Mouse (Mus musculus) neural tube, embryonic 13.5 days (tissue): ENCODE results near the gene Kif2c. TPM values are rescaled to one million over a fixed set of nuclear protein-coding genes. Genes with fewer than 3 reads are reported as not detected.
A peak's percentile ranks its signal among the peaks of the same experiment; 100 is the strongest.
"Not testable (repeated sequence)": the region's sequence is repeated elsewhere in the genome, so short reads cannot be mapped to it uniquely, and the experiment has no call there.

ENCODE experiments used
- ATAC-seq: fragments of 200-750 bp; cut with Nextera tagmentation; 2 replicates; pipeline ENCODE4 v1.8.0; 2017; ENCODE audit warnings: low read depth, mild to moderate bottlenecking, moderate TSS enrichment, moderate library complexity
- H3K27ac ChIP-seq: fragments of 300-500 bp; sonication (generic); replicated peaks from 2 replicates; pipeline ENCODE4 v1.5.1; 2015; ENCODE audit warnings: moderate library complexity, mild to moderate bottlenecking, inconsistent platforms
- H3K27me3 ChIP-seq: fragments of 300-500 bp; sonication (generic); 2 replicates; pipeline ENCODE4 v1.6.1; 2015; ENCODE audit warnings: mild to moderate bottlenecking, inconsistent platforms
- H3K36me3 ChIP-seq: fragments of 300-500 bp; sonication (generic); 2 replicates; pipeline ENCODE4 v1.6.1; 2015; ENCODE audit warnings: mild to moderate bottlenecking, inconsistent platforms
- H3K4me1 ChIP-seq: fragments of 300-500 bp; sonication (generic); replicated peaks from 2 replicates; pipeline ENCODE4 v1.6.1; 2015; ENCODE audit warnings: inconsistent platforms
- H3K4me2 ChIP-seq: fragments of 300-500 bp; sonication (generic); 2 replicates; pipeline ENCODE4 v1.6.1; 2015; ENCODE audit warnings: inconsistent platforms, mild to moderate bottlenecking, moderate library complexity
- H3K4me3 ChIP-seq: fragments of 300-500 bp; sonication (generic); 2 replicates; pipeline ENCODE4 v1.5.1; 2015; ENCODE audit warnings: mild to moderate bottlenecking, inconsistent platforms
- H3K9ac ChIP-seq: fragments of 300-500 bp; sonication (generic); 2 replicates; pipeline ENCODE4 v1.6.1; 2015; ENCODE audit warnings: moderate library complexity, mild to moderate bottlenecking, inconsistent platforms
- H3K9me3 ChIP-seq: fragments of 300-500 bp; sonication (generic); 2 replicates; pipeline ENCODE4 v1.6.1; 2016; ENCODE audit warnings: inconsistent platforms
- WGBS: fragments of 180-500 bp; shearing (Covaris S2); methylation state at CpG from one replicate; pipeline ENCODE4 v1.1.7; 2015; 5-methylcytosine and 5-hydroxymethylcytosine counted together
- polyA plus RNA-seq: library from polyadenylated mRNA; unstranded; fragments of >200 nt; fragmentation: Nextera tagmentation; extraction: Ambion mirVana; gene quantifications from 2 replicates; pipeline ENCODE4 v1.2.1, GENCODE M21; 2015

Kif2c gene
- polyA plus RNA-seq, 1 experiment from 2014 or later: 11.8 TPM

- no peaks in the 10 kb centered on the region for H3K27me3 ChIP-seq
- no peak for ATAC-seq
Observed at GRCm38 (mm10) chr4:117210147-117211074, 28.0 kb upstream of the Kif2c start.

DNA sequence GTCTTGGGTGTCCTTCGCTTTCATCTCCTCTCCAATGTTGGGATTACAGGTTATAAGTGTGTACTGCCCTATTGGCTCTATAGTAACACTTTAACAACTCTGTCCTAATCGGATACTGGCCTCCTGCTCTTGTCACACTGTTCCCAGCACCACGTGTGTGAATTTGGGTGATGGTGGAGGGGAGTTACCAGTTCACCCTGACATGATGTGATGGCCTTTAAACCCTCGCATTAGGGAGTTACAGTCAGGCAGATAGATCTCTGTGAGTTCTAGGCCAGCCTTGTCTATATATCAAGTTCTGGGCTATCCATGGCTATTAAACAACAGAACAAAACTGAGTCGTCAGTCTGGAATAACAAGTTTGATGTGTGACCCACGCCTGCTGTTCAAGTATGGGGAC lies 27.2 kb upstream of the Kif2c start:
- H3K4me1 ChIP-seq: no peaks in the 10 kb centered on the region
- H3K27me3 ChIP-seq: no peaks in the 10 kb centered on the region
- H3K27ac ChIP-seq: no peak overlapping the region
- H3K4me3 ChIP-seq: no peak overlapping the region
- H3K4me2 ChIP-seq: no peak overlapping the region
- H3K9me3 ChIP-seq: no peaks in the 10 kb centered on the region
- H3K9ac ChIP-seq: no peak overlapping the region
- ATAC-seq: no peak
- 83% methylated on average over 6 of the region's 6 CpGs for WGBS
- H3K36me3 ChIP-seq: no peaks in the 10 kb centered on the region

More at GRCm38 (mm10) chr4:117210147-117211074, 28.0 kb upstream of the Kif2c start:
- Histone ChIP-seq H3K36me3 (no peaks in the 10 kb centered on the region), H3K4me1 (no peaks in the 10 kb centered on the region), H3K9me3 (no peaks in the 10 kb centered on the region), H3K4me3 (no peak overlapping the region), H3K9ac (no peak overlapping the region), H3K27ac (no peak overlapping the region), H3K4me2 (no peak overlapping the region)
- WGBS: 3% methylated on average over 20 of the region's 20 CpGs

- H3K4me1 ChIP-seq: peaks cover 5% of the 10 kb centered on the region; the same call in 1 of the 2 replicates
- H3K9ac ChIP-seq: no peak overlapping the region
- H3K27ac ChIP-seq: no peak overlapping the region
- H3K9me3 ChIP-seq: no peaks in the 10 kb centered on the region
- H3K4me2 ChIP-seq: no peak overlapping the region
- WGBS: 71% methylated on average over 4 of the region's 4 CpGs
- no peak; the same call in 1 of the 2 replicates for ATAC-seq
- H3K27me3 ChIP-seq: no peaks in the 10 kb centered on the region
- H3K36me3 ChIP-seq: no peaks in the 10 kb centered on the region
- peak overlapping the region; percentile 28; the same call in 1 of the 2 replicates for H3K4me3 ChIP-seq
Observed at GRCm38 (mm10) chr4:117202992-117203354, 20.5 kb upstream of the Kif2c start.

GRCm38 (mm10) chr4:117202046-117202991 lies 19.9 kb upstream of the Kif2c start:
- Histone ChIP-seq H3K4me3 (peak overlapping the region; percentile 28), H3K9me3 (no peaks in the 10 kb centered on the region), H3K4me1 (peaks cover 5% of the 10 kb centered on the region; the same call in 1 of the 2 replicates), H3K27me3 (no peaks in the 10 kb centered on the region), H3K4me2 (peak overlapping the region; percentile 52), H3K9ac (peak overlapping the region; percentile 67), H3K27ac (0 out of 2 replicates have a peak overlapping the region, but pooled peaks have one; percentile 3), H3K36me3 (no peaks in the 10 kb centered on the region)
- peak; percentile 72 for ATAC-seq
- WGBS: 2% methylated on average over 25 of the region's 25 CpGs

DNA sequence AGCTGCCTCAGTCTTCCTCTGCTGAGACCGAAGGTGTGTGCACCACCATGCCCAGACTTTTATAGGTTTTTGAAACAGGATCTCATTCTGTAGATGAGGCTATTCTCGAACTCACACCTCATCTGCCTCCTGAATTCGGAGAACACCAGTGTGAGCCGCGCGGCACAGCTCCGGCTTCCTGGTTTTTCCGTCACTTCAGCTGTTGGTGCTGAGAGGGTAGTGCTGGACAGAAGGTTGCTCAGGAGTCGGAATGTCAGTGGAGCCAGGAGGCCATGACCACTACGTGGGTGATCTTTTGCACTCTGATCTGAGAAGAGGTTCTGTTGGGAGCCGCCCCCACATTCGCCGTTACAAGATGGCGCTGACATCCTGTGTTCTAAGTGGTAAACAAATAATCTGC lies 9.4 kb upstream of the Kif2c start:
- Histone ChIP-seq H3K9ac (no peak overlapping the region), H3K27me3 (no peaks in the 10 kb centered on the region), H3K4me1 (peaks cover 5% of the 10 kb centered on the region), H3K27ac (no peak overlapping the region), H3K4me2 (no peak overlapping the region), H3K9me3 (no peaks in the 10 kb centered on the region), H3K4me3 (no peak overlapping the region), H3K36me3 (no peaks in the 10 kb centered on the region)
- no peak for ATAC-seq
- WGBS: 95% methylated on average over 14 of the region's 14 CpGs

DNA sequence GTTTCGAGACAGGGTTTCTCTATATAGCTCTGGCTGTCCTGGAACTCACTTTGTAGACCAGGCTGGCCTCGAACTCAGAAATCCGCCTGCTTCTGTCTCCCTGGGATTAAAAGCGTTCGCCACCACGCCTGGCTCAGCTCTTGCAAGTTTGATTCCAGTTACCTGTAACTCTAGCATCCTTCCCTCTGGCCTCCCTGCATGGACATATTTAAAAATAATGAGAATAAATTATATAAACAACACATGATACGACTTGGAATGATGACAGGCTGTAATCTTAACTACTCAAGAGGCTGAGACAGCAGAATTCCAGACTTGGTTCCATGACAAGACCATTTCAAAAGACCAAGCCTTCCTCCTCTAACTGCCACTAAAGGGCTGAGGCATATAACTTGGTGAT lies 8.2 kb upstream of the Kif2c start:
- no peaks in the 10 kb centered on the region for H3K9me3 ChIP-seq
- 68% methylated on average over 7 of the region's 7 CpGs for WGBS

GRCm38 (mm10) chr4:117189856-117190543 lies 7.6 kb upstream of the Kif2c start:
- Histone ChIP-seq H3K9me3 (no peaks in the 10 kb centered on the region), H3K27me3 (no peaks in the 10 kb centered on the region), H3K9ac (peak overlapping the region; percentile 75), H3K27ac (peak overlapping the region; percentile 77), H3K4me3 (peak overlapping the region; percentile 27), H3K4me1 (peaks cover 5% of the 10 kb centered on the region), H3K4me2 (peak overlapping the region; percentile 47), H3K36me3 (no peaks in the 10 kb centered on the region)
- peak; percentile 87 for ATAC-seq
- WGBS: 1% methylated on average over 9 of the region's 9 CpGs

More for the DNA sequence above, 8.2 kb upstream of the Kif2c start:
- Histone ChIP-seq H3K27me3 (no peaks in the 10 kb centered on the region), H3K9ac (peak overlapping the region; percentile 47; the same call in 1 of the 2 replicates), H3K4me1 (peaks cover 5% of the 10 kb centered on the region), H3K27ac (peak overlapping the region; percentile 77), H3K36me3 (no peaks in the 10 kb centered on the region), H3K4me3 (no peak overlapping the region), H3K4me2 (no peak overlapping the region)
- ATAC-seq: no peak

DNA sequence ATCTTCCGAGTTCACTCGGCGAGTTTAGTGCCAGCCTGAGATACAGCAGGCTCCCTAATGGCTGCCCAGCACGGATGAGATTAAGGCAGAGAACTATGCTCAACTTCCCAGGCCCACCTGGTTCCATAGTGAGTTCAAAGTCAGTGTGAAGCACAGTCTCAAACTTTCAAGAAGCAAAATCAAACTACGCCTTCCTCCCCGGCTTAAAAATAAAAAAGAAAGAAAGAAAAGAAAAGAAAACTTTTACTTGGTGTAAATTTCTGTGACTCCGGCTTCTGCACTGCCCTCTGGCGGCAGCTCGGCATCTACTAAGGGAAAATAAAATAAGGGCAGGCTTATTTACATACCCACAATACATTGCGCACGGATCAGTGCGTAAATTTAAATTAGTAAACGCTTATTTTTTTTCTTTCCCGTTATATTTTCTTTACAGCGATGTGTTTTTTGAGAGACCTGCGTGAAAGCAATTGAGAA lies 7.0 kb upstream of the Kif2c start:
- Histone ChIP-seq H3K4me2 (peak overlapping the region; percentile 47), H3K36me3 (no peaks in the 10 kb centered on the region), H3K27me3 (no peaks in the 10 kb centered on the region), H3K27ac (peak overlapping the region; percentile 77), H3K4me1 (peaks cover 5% of the 10 kb centered on the region), H3K4me3 (peak overlapping the region; percentile 27), H3K9ac (peak overlapping the region; percentile 75), H3K9me3 (no peaks in the 10 kb centered on the region)
- WGBS: 2% methylated on average over 16 of the region's 16 CpGs
- 0 out of 2 replicates have a peak, but pooled peaks have one; percentile 56 for ATAC-seq

DNA sequence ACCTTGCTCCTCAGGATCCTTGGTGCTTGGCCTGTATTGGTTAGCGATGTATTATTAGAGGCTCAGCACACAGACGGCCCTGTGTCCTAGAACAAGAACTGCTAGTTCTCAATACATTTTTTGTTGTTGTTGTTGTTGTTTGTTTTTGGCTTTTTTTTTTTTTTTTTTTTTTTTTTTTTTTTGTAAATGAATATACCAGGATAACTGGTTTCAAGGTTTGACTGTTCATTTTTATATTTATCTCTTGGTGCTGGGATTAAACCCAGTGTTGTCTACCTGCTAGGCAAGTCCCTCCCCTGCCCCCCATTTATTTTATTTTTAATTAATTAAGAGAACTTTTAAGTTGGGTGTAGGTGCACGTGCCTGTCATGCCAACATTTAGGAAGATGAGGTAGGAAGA lies 6.5 kb upstream of the Kif2c start:
- peak overlapping the region; percentile 27 for H3K4me3 ChIP-seq
- H3K9me3 ChIP-seq: no peaks in the 10 kb centered on the region
- no peak overlapping the region for H3K27ac ChIP-seq
- peak overlapping the region; percentile 13; the same call in 1 of the 2 replicates for H3K9ac ChIP-seq
- H3K4me2 ChIP-seq: peak overlapping the region; percentile 47
- 49% methylated on average over 3 of the region's 3 CpGs for WGBS
- no peak for ATAC-seq
- no peaks in the 10 kb centered on the region for H3K36me3 ChIP-seq
- peaks cover 5% of the 10 kb centered on the region for H3K4me1 ChIP-seq
- H3K27me3 ChIP-seq: no peaks in the 10 kb centered on the region

DNA sequence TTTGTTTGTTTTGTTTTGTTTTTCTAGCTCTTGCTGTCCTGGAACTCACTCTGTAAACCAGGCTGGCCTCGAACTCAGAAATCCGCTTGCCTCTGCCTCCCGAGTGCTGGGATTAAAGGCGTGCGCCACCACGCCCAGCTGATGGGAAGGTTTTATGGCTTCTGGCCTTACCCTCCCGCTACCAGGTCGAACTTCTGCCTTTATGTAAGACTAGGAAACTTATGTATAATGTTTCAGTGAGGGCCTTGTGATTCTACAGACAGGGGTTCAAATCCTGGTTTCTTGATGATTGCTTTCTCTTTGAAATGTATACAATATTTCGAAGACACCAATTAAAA lies 289 bp upstream of the Kif2c start:
- WGBS: 10% methylated on average over 9 of the region's 9 CpGs

GRCm38 (mm10) chr4:117169936-117170335 lies 12.5 kb downstream of the Kif2c start:
- Histone ChIP-seq H3K27me3 (no peaks in the 10 kb centered on the region), H3K9ac (no peak overlapping the region), H3K36me3 (peaks cover 40% of the 10 kb centered on the region), H3K4me1 (no peaks in the 10 kb centered on the region), H3K27ac (no peak overlapping the region), H3K9me3 (no peaks in the 10 kb centered on the region), H3K4me2 (no peak overlapping the region), H3K4me3 (no peak overlapping the region)
- 91% methylated on average over 5 of the region's 5 CpGs for WGBS
- no peak for ATAC-seq

More for the DNA sequence above, 289 bp upstream of the Kif2c start:
- peaks cover 19% of the 10 kb centered on the region for H3K4me1 ChIP-seq
- peak overlapping the region; percentile 83 for H3K27ac ChIP-seq
- H3K4me2 ChIP-seq: peak overlapping the region; percentile 82
- not testable (repeated sequence) for H3K36me3 ChIP-seq, H3K27me3 ChIP-seq, H3K9me3 ChIP-seq
- ATAC-seq: peak; percentile 47
- H3K4me3 ChIP-seq: peak overlapping the region; percentile 51
- peak overlapping the region; percentile 77 for H3K9ac ChIP-seq
